Mouse (Mus musculus): ENCODE results near the gene 6820408C15Rik. TPM values are rescaled to one million over a fixed set of nuclear protein-coding genes. Genes with fewer than 3 reads are reported as not detected.

6820408C15Rik gene
- polyA plus RNA-seq, 1 experiment: 0.12 TPM

DNA sequence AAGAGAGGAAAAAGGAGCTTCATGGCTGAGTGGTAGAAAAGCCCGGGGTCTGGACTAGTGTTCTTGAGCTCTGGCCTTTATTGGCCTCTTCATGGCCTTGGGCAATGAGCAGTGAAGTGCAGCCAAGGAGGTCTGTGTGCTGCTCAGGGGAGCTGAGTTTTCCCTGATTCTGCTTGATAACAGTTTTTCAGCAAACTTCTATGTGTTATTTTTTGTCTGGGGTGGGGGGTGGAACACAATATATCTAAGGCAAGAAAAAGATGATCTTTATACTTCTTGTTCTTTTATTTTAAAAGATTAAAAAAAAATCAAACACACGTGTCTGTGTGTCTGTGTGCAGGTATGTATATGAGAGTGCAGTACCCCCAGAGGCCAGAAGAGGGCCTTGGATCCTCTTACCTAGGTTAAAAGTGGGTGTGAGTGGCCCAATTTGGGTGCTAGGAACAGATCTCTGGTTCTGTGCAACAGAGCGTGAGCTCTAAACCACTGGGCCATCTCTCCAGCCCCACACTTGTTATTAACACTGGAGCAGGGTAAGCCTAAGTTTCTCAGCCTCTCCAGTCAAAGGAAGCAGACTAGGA is 49.3 kb downstream of the 6820408C15Rik start, which contains the start of gene Defb23:
TSS of gene Defb23 (minus strand) at position 51 of the 581 bp plus-strand sequence.
- no peak for DNase-seq (ENCODE audit: low read depth in 1 of 2, low spot score in 2 of 2)
- no peak within 1 kb of the TSS for H3K27ac ChIP-seq (ENCODE audit: insufficient read depth, low read length)
- TF ChIP-seq POLR2A (IDR thresholded peaks at IDR 0.05; ENCODE audit: low read depth, low read length) (no peak), CTCF (IDR thresholded peaks at IDR 0.05; ENCODE audit: extremely low read depth, insufficient read depth, insufficient read length, insufficient replicate concordance) (no peak)
- H3K4me1 ChIP-seq (ENCODE audit: control insufficient read depth, insufficient read depth, insufficient read length): no peaks in the 10 kb centered on the region
- H3K4me3 ChIP-seq (ENCODE audit: extremely low read depth, insufficient read depth, insufficient read length): no peak within 1 kb of the TSS
- 87% methylated on average over 3 of the region's 3 CpGs for WGBS
- no peaks in the 10 kb centered on the region for H3K36me3 ChIP-seq (ENCODE audit: control insufficient read depth, insufficient read depth, low read length)
- no peaks in the 10 kb centered on the region for H3K27me3 ChIP-seq (ENCODE audit: control insufficient read depth, insufficient read depth, low read length)

DNA sequence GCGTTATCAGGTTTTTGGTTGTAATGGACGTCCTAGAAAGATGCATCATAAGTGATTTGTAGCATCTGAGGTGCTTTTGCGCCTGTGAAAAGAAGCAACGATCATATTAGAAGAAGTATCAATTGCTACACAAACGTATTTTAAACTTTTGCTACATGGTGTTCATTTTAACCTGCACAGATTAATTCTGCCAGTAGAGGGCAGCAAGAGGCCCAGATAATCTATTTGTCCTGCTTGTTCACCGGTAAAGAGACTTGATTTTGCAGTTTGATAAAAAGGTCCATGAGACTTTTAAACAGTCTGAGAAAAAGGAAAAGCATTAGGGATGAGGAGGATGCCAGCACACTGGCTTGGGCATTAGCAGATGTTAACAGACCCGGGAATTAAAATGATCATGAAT is 55.6 kb downstream of the 6820408C15Rik start:
- Histone ChIP-seq H3K36me3 (ENCODE audit: control insufficient read depth, insufficient read depth, low read length) (no peaks in the 10 kb centered on the region), H3K4me3 (ENCODE audit: extremely low read depth, insufficient read depth, insufficient read length) (peak overlapping the region; percentile 18; the same call in 1 of the 2 replicates), H3K27me3 (ENCODE audit: control insufficient read depth, insufficient read depth, low read length) (no peaks in the 10 kb centered on the region), H3K4me1 (ENCODE audit: control insufficient read depth, insufficient read depth, insufficient read length) (no peaks in the 10 kb centered on the region), H3K27ac (ENCODE audit: insufficient read depth, low read length) (no peak overlapping the region)
- TF ChIP-seq POLR2A (IDR thresholded peaks at IDR 0.05; ENCODE audit: low read depth, low read length) (no peak), CTCF (IDR thresholded peaks at IDR 0.05; ENCODE audit: extremely low read depth, insufficient read depth, insufficient read length, insufficient replicate concordance) (no peak)
- 25% methylated on average over 7 of the region's 7 CpGs for WGBS
- DNase-seq (ENCODE audit: low read depth in 1 of 2, low spot score in 2 of 2): no peak

DNA sequence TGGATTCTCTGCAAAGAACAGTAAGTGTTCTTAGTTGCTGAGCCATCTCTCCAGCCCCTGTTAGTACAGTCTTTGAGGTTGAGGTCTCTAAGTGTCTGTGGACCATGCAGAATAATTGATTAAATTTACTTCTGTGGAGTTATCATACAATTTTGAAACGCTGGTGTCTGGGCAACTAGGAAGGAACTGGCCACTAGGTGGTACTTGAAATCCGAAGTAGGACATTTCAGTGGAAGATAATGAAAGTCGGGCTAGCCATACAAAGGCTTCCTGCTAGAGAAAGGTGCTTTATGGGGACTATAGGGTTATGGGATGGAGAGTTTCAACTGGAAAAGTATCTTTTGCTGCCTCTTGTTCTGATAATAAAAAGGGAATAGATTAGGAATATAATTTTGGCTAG is 57.0 kb downstream of the 6820408C15Rik start:
- H3K27me3 ChIP-seq (ENCODE audit: control insufficient read depth, insufficient read depth, low read length): no peaks in the 10 kb centered on the region

DNA sequence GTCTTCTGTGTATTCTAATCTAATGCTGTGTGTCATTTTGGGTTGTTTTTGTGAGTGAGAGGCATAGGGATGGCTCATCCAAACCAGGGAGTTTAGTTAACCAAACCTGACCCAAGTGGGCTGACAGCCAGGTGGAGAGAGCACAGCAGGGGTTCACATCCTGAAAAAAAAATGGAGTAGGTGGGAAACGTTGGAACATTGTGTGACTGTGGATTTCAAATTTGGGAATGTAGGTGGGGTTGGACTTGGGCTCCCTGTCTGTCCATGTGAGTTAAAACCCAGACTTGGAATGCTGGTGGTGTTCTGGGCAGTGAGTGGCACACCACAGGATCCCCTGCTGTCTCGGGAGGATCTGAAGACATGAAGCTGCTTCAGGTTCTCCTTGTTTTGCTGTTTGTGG is 61.4 kb downstream of the 6820408C15Rik start, which contains the start of gene Defb20:
TSS of gene Defb20 (plus strand) at position 301 of the 400 bp plus-strand sequence.
- Histone ChIP-seq H3K4me1 (ENCODE audit: control insufficient read depth, insufficient read depth, insufficient read length) (no peaks in the 10 kb centered on the region), H3K4me3 (ENCODE audit: extremely low read depth, insufficient read depth, insufficient read length) (no peak within 1 kb of the TSS), H3K27me3 (ENCODE audit: control insufficient read depth, insufficient read depth, low read length) (no peaks in the 10 kb centered on the region), H3K36me3 (ENCODE audit: control insufficient read depth, insufficient read depth, low read length) (no peaks in the 10 kb centered on the region), H3K27ac (ENCODE audit: insufficient read depth, low read length) (no peak within 1 kb of the TSS)
- TF ChIP-seq CTCF (IDR thresholded peaks at IDR 0.05; ENCODE audit: extremely low read depth, insufficient read depth, insufficient read length, insufficient replicate concordance) (no peak), POLR2A (IDR thresholded peaks at IDR 0.05; ENCODE audit: low read depth, low read length) (no peak)
- DNase-seq (ENCODE audit: low read depth in 1 of 2, low spot score in 2 of 2): no peak
- 76% methylated on average over 2 of the region's 2 CpGs for WGBS

More for the DNA sequence above, 57.0 kb downstream of the 6820408C15Rik start:
- Histone ChIP-seq H3K36me3 (ENCODE audit: control insufficient read depth, insufficient read depth, low read length) (no peaks in the 10 kb centered on the region), H3K4me3 (ENCODE audit: extremely low read depth, insufficient read depth, insufficient read length) (no peak overlapping the region), H3K27ac (ENCODE audit: insufficient read depth, low read length) (no peak overlapping the region), H3K4me1 (ENCODE audit: control insufficient read depth, insufficient read depth, insufficient read length) (no peaks in the 10 kb centered on the region)
- TF ChIP-seq POLR2A (IDR thresholded peaks at IDR 0.05; ENCODE audit: low read depth, low read length) (no peak), CTCF (IDR thresholded peaks at IDR 0.05; ENCODE audit: extremely low read depth, insufficient read depth, insufficient read length, insufficient replicate concordance) (no peak)
- DNase-seq (ENCODE audit: low read depth in 1 of 2, low spot score in 2 of 2): no peak
- WGBS: 30% methylated on average over 3 of the region's 3 CpGs

DNA sequence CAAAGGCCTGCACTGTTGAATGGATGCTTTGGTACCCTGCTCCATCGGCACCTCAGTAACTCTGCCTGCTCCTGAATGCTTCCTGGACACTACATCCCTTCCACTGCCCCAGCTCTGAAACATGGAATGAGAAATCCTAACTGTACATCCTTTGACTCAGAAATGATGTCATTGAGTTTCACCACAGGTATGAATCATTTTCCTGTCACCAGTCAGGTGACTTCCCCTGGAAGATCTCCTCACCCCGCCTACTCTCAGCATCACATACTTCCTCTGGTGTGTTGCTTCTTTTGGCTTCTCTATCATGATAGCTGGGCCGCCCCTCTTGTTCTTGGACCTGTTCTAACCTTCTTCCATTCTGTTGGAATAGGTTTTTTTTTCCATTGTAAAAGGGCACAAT is 65.5 kb downstream of the 6820408C15Rik start:
- 58% methylated on average over 3 of the region's 3 CpGs for WGBS
- H3K27ac ChIP-seq (ENCODE audit: insufficient read depth, low read length): no peak overlapping the region
- no peak for DNase-seq (ENCODE audit: low read depth in 1 of 2, low spot score in 2 of 2)
- H3K27me3 ChIP-seq (ENCODE audit: control insufficient read depth, insufficient read depth, low read length): no peaks in the 10 kb centered on the region
- TF ChIP-seq CTCF (IDR thresholded peaks at IDR 0.05; ENCODE audit: extremely low read depth, insufficient read depth, insufficient read length, insufficient replicate concordance) (no peak), POLR2A (IDR thresholded peaks at IDR 0.05; ENCODE audit: low read depth, low read length) (no peak)
- H3K4me1 ChIP-seq (ENCODE audit: control insufficient read depth, insufficient read depth, insufficient read length): no peaks in the 10 kb centered on the region
- H3K4me3 ChIP-seq (ENCODE audit: extremely low read depth, insufficient read depth, insufficient read length): no peak overlapping the region
- H3K36me3 ChIP-seq (ENCODE audit: control insufficient read depth, insufficient read depth, low read length): no peaks in the 10 kb centered on the region

DNA sequence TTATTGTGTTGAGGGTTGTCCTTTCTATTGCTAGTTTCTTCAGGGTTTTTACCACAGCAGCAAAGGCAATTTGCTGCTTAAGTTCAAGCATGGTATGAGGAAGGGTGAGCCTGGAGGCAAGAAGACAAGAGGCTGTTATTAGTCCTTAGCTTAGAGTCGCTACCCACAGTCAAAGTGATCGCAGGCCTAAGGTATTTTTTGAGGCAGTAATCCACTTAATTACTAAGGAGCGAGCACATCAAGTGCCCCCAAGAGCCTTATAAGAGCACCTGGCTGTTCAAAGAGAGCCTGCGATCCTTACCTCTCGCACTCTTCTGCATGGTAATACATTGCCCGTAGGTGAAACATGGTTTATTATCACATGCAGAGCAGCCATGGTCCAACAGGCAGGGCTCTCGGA is 66.3 kb downstream of the 6820408C15Rik start:
- Histone ChIP-seq H3K4me1 (ENCODE audit: control insufficient read depth, insufficient read depth, insufficient read length) (no peaks in the 10 kb centered on the region), H3K4me3 (ENCODE audit: extremely low read depth, insufficient read depth, insufficient read length) (no peak overlapping the region), H3K36me3 (ENCODE audit: control insufficient read depth, insufficient read depth, low read length) (no peaks in the 10 kb centered on the region), H3K27ac (ENCODE audit: insufficient read depth, low read length) (no peak overlapping the region), H3K27me3 (ENCODE audit: control insufficient read depth, insufficient read depth, low read length) (no peaks in the 10 kb centered on the region)
- 95% methylated on average over 7 of the region's 7 CpGs for WGBS
- TF ChIP-seq POLR2A (IDR thresholded peaks at IDR 0.05; ENCODE audit: low read depth, low read length): no peak
- TF ChIP-seq CTCF (IDR thresholded peaks at IDR 0.05; ENCODE audit: extremely low read depth, insufficient read depth, insufficient read length, insufficient replicate concordance): no peak
- no peak for DNase-seq (ENCODE audit: low read depth in 1 of 2, low spot score in 2 of 2)

GRCm38 (mm10) chr2:152487024-152487423 is 71.6 kb downstream of the 6820408C15Rik start:
- Histone ChIP-seq H3K27ac (ENCODE audit: insufficient read depth, low read length) (no peak overlapping the region), H3K4me3 (ENCODE audit: extremely low read depth, insufficient read depth, insufficient read length) (no peak overlapping the region), H3K27me3 (ENCODE audit: control insufficient read depth, insufficient read depth, low read length) (no peaks in the 10 kb centered on the region; the same call in 1 of the 2 replicates), H3K36me3 (ENCODE audit: control insufficient read depth, insufficient read depth, low read length) (no peaks in the 10 kb centered on the region), H3K4me1 (ENCODE audit: control insufficient read depth, insufficient read depth, insufficient read length) (no peaks in the 10 kb centered on the region)
- 85% methylated on average over 2 of the region's 2 CpGs for WGBS
- TF ChIP-seq CTCF (IDR thresholded peaks at IDR 0.05; ENCODE audit: extremely low read depth, insufficient read depth, insufficient read length, insufficient replicate concordance) (no peak), POLR2A (IDR thresholded peaks at IDR 0.05; ENCODE audit: low read depth, low read length) (no peak)
- no peak for DNase-seq (ENCODE audit: low read depth in 1 of 2, low spot score in 2 of 2)

Measured in spleen, adult 2 months (tissue).